Mouse (Mus musculus) kidney, embryonic 14.5 days (tissue): ENCODE measurements around the gene Raver2. TPM values are rescaled to one million over a fixed set of nuclear protein-coding genes. Genes with fewer than 3 reads are reported as not detected.
"Not testable (repeated sequence)": the region's sequence is repeated elsewhere in the genome, so short reads cannot be mapped to it uniquely, and the experiment has no call there.

Experiments used
- ATAC-seq: fragments of 200-750 bp; cut with Nextera tagmentation; 2 replicates; pipeline ENCODE4 v1.8.0; 2017; ENCODE audit warnings: moderate number of reproducible peaks, mild to moderate bottlenecking, moderate TSS enrichment, moderate library complexity; ENCODE audit not compliant: low FRiP score, low TSS enrichment
- H3K27ac ChIP-seq: fragments of 300-500 bp; sonication (generic); 2 replicates; pipeline ENCODE4 v1.5.1; 2014; ENCODE audit warnings: low read depth, mild to moderate bottlenecking, low read length, moderate library complexity, mixed read lengths
- H3K27me3 ChIP-seq: fragments of 300-500 bp; sonication (generic); 2 replicates; pipeline ENCODE4 v1.6.1; 2014; ENCODE audit warnings: mild to moderate bottlenecking, low read length; ENCODE audit not compliant: control insufficient read depth, insufficient read depth
- H3K36me3 ChIP-seq: fragments of 300-500 bp; sonication (generic); 2 replicates; pipeline ENCODE4 v1.6.1; 2014; ENCODE audit warnings: low read length, mixed read lengths; ENCODE audit not compliant: control insufficient read depth, insufficient read depth
- H3K4me1 ChIP-seq: fragments of 300-500 bp; sonication (generic); 2 replicates; pipeline ENCODE4 v1.6.1; 2014; ENCODE audit warnings: low read length, mixed read lengths; ENCODE audit not compliant: control insufficient read depth, insufficient read depth
- H3K4me2 ChIP-seq: fragments of 300-500 bp; sonication (generic); replicated peaks from 2 replicates; pipeline ENCODE4 v1.6.1; 2014; ENCODE audit warnings: low read depth, mild to moderate bottlenecking, low read length
- H3K4me3 ChIP-seq: fragments of 300-500 bp; sonication (generic); 2 replicates; pipeline ENCODE4 v1.5.1; 2014; ENCODE audit warnings: mild to moderate bottlenecking, low read length
- H3K9ac ChIP-seq: fragments of 300-500 bp; sonication (generic); 2 replicates; pipeline ENCODE4 v1.6.1; 2014; ENCODE audit warnings: low read depth, mild to moderate bottlenecking, low read length, moderate library complexity
- H3K9me3 ChIP-seq: fragments of 300-500 bp; sonication (generic); 2 replicates; pipeline ENCODE4 v1.6.1; 2016; ENCODE audit warnings: low read length; ENCODE audit not compliant: control insufficient read depth
- WGBS: fragments of 180-500 bp; shearing (Covaris S2); extraction: QIAGEN DNeasy Blood & Tissue Kit; methylation state at CpG from one replicate; pipeline ENCODE4 v1.1.7; 2014; 5-methylcytosine and 5-hydroxymethylcytosine counted together
- polyA plus RNA-seq: library from polyadenylated mRNA; unstranded; fragments of >200 nt; fragmentation: Nextera tagmentation; extraction: Ambion mirVana; gene quantifications from 2 replicates; pipeline ENCODE4 v1.2.1, GENCODE M21; 2014

Gene Raver2
- polyA plus RNA-seq, 1 experiment from 2014 or later = 18.1 TPM

DNA sequence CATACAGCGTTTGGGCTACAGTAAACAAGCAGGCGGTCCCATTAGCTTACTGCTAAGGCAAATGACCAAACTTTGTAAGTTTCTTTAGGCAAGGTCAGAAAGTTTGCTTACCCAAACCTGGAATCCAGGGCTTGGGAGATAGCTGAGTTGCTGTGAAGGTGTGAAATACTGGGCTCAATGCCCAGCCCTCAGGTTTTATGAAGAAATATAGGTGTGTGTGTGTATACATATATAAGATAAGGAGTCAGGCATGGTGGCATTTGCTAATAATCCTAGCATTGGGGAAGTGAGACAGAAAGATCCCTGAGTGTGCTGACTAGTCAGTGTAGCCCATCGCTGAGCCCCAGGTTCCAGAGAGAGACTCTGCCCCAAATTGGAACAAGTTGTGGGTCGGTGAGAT lies 16.1 kb downstream of the Raver2 start:
- no peak overlapping the region for H3K27ac ChIP-seq
- H3K4me1 ChIP-seq = peaks cover 7% of the 10 kb centered on the region; the same call in 1 of the 2 replicates
- no peak for ATAC-seq
- no peaks in the 10 kb centered on the region for H3K36me3 ChIP-seq
- H3K4me3 ChIP-seq = no peak overlapping the region
- H3K9ac ChIP-seq = no peak overlapping the region
- H3K4me2 ChIP-seq = no peak overlapping the region
- H3K9me3 ChIP-seq = no peaks in the 10 kb centered on the region
- no peaks in the 10 kb centered on the region for H3K27me3 ChIP-seq
- WGBS = 84% methylated on average over 4 of the region's 4 CpGs

DNA sequence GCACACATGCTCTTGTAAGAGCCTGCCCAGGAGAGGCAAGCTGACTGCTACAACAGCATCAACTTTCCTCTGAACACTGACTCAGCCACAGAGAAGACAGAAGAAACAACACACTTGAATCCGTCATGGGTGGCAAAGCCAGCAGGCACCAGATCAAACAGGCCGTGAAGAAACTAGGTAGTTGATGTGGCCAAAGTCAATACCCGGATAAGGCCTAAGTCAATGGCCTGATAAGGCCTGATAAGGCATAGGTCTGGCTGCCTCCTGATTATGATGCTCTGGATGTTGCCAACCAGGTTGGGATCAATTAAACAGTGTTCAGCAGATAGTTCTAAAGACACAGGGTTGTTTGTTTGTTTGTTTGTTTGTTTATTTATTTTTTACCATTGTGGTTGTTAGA lies 17.3 kb downstream of the Raver2 start:
- Histone ChIP-seq H3K9me3 (no peaks in the 10 kb centered on the region), H3K4me1 (peaks cover 7% of the 10 kb centered on the region; the same call in 1 of the 2 replicates), H3K27me3 (no peaks in the 10 kb centered on the region), H3K4me2 (no peak overlapping the region), H3K9ac (no peak overlapping the region), H3K4me3 (no peak overlapping the region), H3K27ac (no peak overlapping the region), H3K36me3 (no peaks in the 10 kb centered on the region)
- no peak for ATAC-seq
- 81% methylated on average over 3 of the region's 3 CpGs for WGBS

- 51% methylated on average over 1 of the region's 1 CpGs for WGBS
- no peak for ATAC-seq
- Histone ChIP-seq H3K9ac (no peak overlapping the region), H3K4me2 (no peak overlapping the region), H3K27ac (no peak overlapping the region), H3K4me3 (no peak overlapping the region), H3K36me3 (no peaks in the 10 kb centered on the region), H3K4me1 (no peaks in the 10 kb centered on the region), H3K27me3 (no peaks in the 10 kb centered on the region), H3K9me3 (no peaks in the 10 kb centered on the region)
Observed at GRCm38 (mm10) chr4:101087721-101088120, 18.9 kb downstream of the Raver2 start.

GRCm38 (mm10) chr4:101090630-101091029 lies 21.8 kb downstream of the Raver2 start:
- H3K9me3 ChIP-seq, H3K27ac ChIP-seq, H3K36me3 ChIP-seq, H3K4me2 ChIP-seq, H3K4me3 ChIP-seq, H3K4me1 ChIP-seq, H3K9ac ChIP-seq, H3K27me3 ChIP-seq, ATAC-seq: not testable (repeated sequence)
- 95% methylated on average over 3 of the region's 3 CpGs for WGBS

DNA sequence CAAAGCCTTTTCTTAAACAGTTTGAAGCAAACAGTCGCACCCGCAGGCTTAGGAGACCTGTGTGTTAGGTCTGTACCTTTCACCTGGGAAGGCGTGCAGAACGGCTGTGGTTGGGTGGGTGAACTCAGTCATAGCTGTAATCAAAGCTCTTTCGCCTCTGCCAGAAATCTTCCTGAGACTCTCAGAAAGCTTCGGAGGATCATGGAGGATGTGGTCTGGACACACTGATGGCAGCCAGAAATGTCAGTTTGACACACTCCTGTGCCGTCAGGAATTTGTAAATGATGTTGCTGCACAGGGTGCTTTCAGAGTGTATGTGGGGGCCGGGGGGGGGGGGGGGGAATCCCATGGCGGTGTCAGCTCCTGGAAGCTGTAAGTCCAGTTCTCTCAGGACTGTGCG lies 24.5 kb downstream of the Raver2 start:
- 71% methylated on average over 10 of the region's 10 CpGs for WGBS
- Histone ChIP-seq H3K9ac (no peak overlapping the region), H3K27me3 (no peaks in the 10 kb centered on the region), H3K4me2 (no peak overlapping the region), H3K4me3 (no peak overlapping the region), H3K27ac (no peak overlapping the region), H3K9me3 (no peaks in the 10 kb centered on the region), H3K4me1 (no peaks in the 10 kb centered on the region), H3K36me3 (no peaks in the 10 kb centered on the region)
- ATAC-seq = no peak

- H3K27ac ChIP-seq = no peak overlapping the region
- no peak for ATAC-seq
- no peak overlapping the region for H3K4me2 ChIP-seq
- H3K36me3 ChIP-seq = peaks cover 2% of the 10 kb centered on the region; the same call in 1 of the 2 replicates
- 74% methylated on average over 12 of the region's 12 CpGs for WGBS
- no peak overlapping the region for H3K9ac ChIP-seq
- H3K9me3 ChIP-seq = no peaks in the 10 kb centered on the region
- H3K27me3 ChIP-seq = no peaks in the 10 kb centered on the region
- no peak overlapping the region for H3K4me3 ChIP-seq
- H3K4me1 ChIP-seq = no peaks in the 10 kb centered on the region
Observed at GRCm38 (mm10) chr4:101107122-101107521, 38.3 kb downstream of the Raver2 start.

GRCm38 (mm10) chr4:101121002-101121401 lies 52.2 kb downstream of the Raver2 start:
- H3K27me3 ChIP-seq = no peaks in the 10 kb centered on the region
- 93% methylated on average over 7 of the region's 7 CpGs for WGBS
- no peak for ATAC-seq
- no peaks in the 10 kb centered on the region for H3K4me1 ChIP-seq
- no peaks in the 10 kb centered on the region; the same call in 1 of the 2 replicates for H3K36me3 ChIP-seq
- H3K4me3 ChIP-seq = no peak overlapping the region
- no peak overlapping the region for H3K4me2 ChIP-seq
- no peak overlapping the region for H3K27ac ChIP-seq
- no peaks in the 10 kb centered on the region for H3K9me3 ChIP-seq
- no peak overlapping the region for H3K9ac ChIP-seq

- Histone ChIP-seq H3K9me3 (no peaks in the 10 kb centered on the region), H3K9ac (no peak overlapping the region), H3K4me1 (no peaks in the 10 kb centered on the region), H3K27ac (no peak overlapping the region), H3K36me3 (no peaks in the 10 kb centered on the region), H3K4me2 (no peak overlapping the region), H3K4me3 (no peak overlapping the region), H3K27me3 (no peaks in the 10 kb centered on the region)
- 88% methylated on average over 8 of the region's 8 CpGs for WGBS
- no peak for ATAC-seq
Observed at GRCm38 (mm10) chr4:101135013-101135412, 66.2 kb downstream of the Raver2 start.

- H3K4me1 ChIP-seq = no peaks in the 10 kb centered on the region
- 90% methylated on average over 14 of the region's 14 CpGs for WGBS
- ATAC-seq = no peak
Observed at GRCm38 (mm10) chr4:101135909-101136308, 67.1 kb downstream of the Raver2 start.

More at GRCm38 (mm10) chr4:101135909-101136308, 67.1 kb downstream of the Raver2 start:
- Histone ChIP-seq H3K9ac (no peak overlapping the region), H3K36me3 (no peaks in the 10 kb centered on the region), H3K27ac (no peak overlapping the region), H3K4me2 (no peak overlapping the region), H3K9me3 (no peaks in the 10 kb centered on the region), H3K27me3 (no peaks in the 10 kb centered on the region), H3K4me3 (no peak overlapping the region)
